Mouse (Mus musculus): ENCODE results near the gene Npat. TPM values are rescaled to one million over a fixed set of nuclear protein-coding genes. Genes with fewer than 3 reads are reported as not detected.

Npat gene
- polyA plus RNA-seq (2014; fragmentation: Illumina TruSeq; extraction: RNeasy Lipid Tissue Mini Kit (QIAGEN cat#74804); ENCODE audit: low replicate concordance): 17.1 TPM

GRCm38 (mm10) chr9:53536558-53537320 lies at the start of gene Npat, which contains the start of gene Atm:
Gene Npat, plus strand, starts transcription at chr9:53537047.
Gene Atm, minus strand, starts transcription at chr9:53536740.

GRCm38 (mm10) chr9:53609968-53610781 lies 73.3 kb downstream of the Npat start, which contains the start of gene Acat1:
Gene Acat1, minus strand, starts transcription at chr9:53610382.

Other genes starting within 250 kb of the Npat start
- gene Exph5, start 235.4 kb upstream of the Npat start, polyA plus RNA-seq (2014; fragmentation: Illumina TruSeq; extraction: RNeasy Lipid Tissue Mini Kit (QIAGEN cat#74804); ENCODE audit: low replicate concordance): 19.7 TPM
- 16.3 TPM for gene Kdelc2, start 153.0 kb upstream of the Npat start, polyA plus RNA-seq (2014; fragmentation: Illumina TruSeq; extraction: RNeasy Lipid Tissue Mini Kit (QIAGEN cat#74804); ENCODE audit: low replicate concordance)
- 0.59 TPM for gene 4930550C14Rik, start 134.7 kb upstream of the Npat start, polyA plus RNA-seq (2014; fragmentation: Illumina TruSeq; extraction: RNeasy Lipid Tissue Mini Kit (QIAGEN cat#74804); ENCODE audit: low replicate concordance)
- gene Atm, start 307 bp upstream of the Npat start, polyA plus RNA-seq (2014; fragmentation: Illumina TruSeq; extraction: RNeasy Lipid Tissue Mini Kit (QIAGEN cat#74804); ENCODE audit: low replicate concordance): 5.1 TPM
- gene Acat1, start 73.3 kb downstream of the Npat start, polyA plus RNA-seq (2014; fragmentation: Illumina TruSeq; extraction: RNeasy Lipid Tissue Mini Kit (QIAGEN cat#74804); ENCODE audit: low replicate concordance): 144 TPM
- gene Cul5, start 133.0 kb downstream of the Npat start, polyA plus RNA-seq (2014; fragmentation: Illumina TruSeq; extraction: RNeasy Lipid Tissue Mini Kit (QIAGEN cat#74804); ENCODE audit: low replicate concordance): 52.2 TPM
- gene Rab39, start 169.2 kb downstream of the Npat start, polyA plus RNA-seq (2014; fragmentation: Illumina TruSeq; extraction: RNeasy Lipid Tissue Mini Kit (QIAGEN cat#74804); ENCODE audit: low replicate concordance): 1.7 TPM
- 45.6 TPM for gene Slc35f2, start 234.5 kb downstream of the Npat start, polyA plus RNA-seq (2014; fragmentation: Illumina TruSeq; extraction: RNeasy Lipid Tissue Mini Kit (QIAGEN cat#74804); ENCODE audit: low replicate concordance)